Mouse (Mus musculus): Measurements from ENCODE around the gene Elf4. TPM values are rescaled to one million over a fixed set of nuclear protein-coding genes. Genes with fewer than 3 reads are reported as not detected.

Elf4 gene
- polyA plus RNA-seq, 1 experiment from 2014 or later = 2.7 TPM

DNA sequence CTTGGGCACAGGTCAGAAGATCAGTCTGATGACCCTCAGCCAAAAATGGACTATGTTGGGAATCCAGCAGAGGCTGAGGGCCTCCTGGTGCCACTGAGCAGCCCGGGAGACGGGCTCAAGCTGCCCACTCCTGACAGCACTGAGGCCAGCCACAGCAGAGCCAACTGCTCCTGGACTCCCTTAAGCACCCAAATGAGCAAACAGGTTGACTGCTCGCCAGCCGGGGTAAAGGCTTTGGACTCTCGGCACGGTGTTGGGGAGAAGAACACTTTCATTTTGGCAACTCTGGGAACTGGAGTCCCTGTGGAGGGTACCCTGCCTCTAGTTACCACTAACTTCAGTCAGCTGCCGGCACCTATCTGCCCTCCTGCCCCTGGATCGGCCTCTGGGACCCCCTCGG is 95.1 kb downstream of the Elf4 start:
- no peak for ATAC-seq (ENCODE audit: insufficient number of reproducible peaks, insufficient read depth, low FRiP score, low TSS enrichment, low read depth)
- no peak overlapping the region for H3K27ac ChIP-seq
- no peaks in the 10 kb centered on the region for H3K27me3 ChIP-seq
- no peak overlapping the region for H3K4me2 ChIP-seq
- 91% methylated on average over 9 of the region's 9 CpGs for WGBS
- no peaks in the 10 kb centered on the region for H3K9me3 ChIP-seq
- no peak overlapping the region for H3K9ac ChIP-seq (replicated peaks)
- H3K4me1 ChIP-seq (replicated peaks) = 0 out of 2 replicates have a peak, but pooled peaks cover 7% of the 10 kb centered on the region
- H3K4me3 ChIP-seq (replicated peaks) = no peak overlapping the region
- peaks cover 45% of the 10 kb centered on the region for H3K36me3 ChIP-seq

DNA sequence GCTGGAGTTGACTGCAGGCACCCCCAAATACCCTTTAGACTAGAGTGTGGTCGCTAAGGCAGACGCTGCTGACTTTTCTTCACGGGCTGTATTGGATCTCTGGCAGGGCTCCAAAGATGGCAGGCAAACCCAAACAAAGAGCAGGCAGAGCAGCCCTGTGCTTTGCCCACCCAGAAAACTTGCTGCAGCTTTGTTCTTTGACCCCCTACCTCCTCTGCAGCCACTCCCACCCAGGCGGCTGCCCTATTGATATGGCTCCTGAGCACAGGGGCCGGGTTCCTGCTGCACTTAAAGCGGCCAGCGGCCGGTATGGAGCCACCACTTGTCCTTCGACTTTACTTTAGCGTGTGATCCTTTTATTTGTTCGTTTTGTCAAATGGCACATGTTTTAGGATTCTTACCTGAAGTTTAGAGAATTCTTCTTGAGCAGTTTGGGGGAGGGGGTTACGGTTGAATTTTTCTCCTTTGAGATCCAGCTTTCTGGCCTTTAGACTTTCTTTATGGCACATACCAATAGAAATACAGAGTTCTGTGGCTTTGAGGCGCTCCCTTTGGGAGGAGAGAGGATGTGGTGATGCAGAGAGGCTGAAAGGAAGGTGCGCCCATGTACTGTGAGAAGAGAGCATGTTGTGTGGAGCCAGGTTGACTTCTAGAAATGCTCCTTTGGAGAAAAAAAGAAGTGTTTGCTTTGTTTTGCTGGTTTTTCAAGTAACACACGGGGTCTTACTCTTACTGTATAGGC is 96.9 kb downstream of the Elf4 start:
- no peak overlapping the region for H3K4me3 ChIP-seq (replicated peaks)
- H3K27me3 ChIP-seq = no peaks in the 10 kb centered on the region
- WGBS = 42% methylated on average over 15 of the region's 15 CpGs
- 0 out of 2 replicates have a peak, but pooled peaks cover 7% of the 10 kb centered on the region for H3K4me1 ChIP-seq (replicated peaks)
- H3K9me3 ChIP-seq = no peaks in the 10 kb centered on the region
- no peak for ATAC-seq (ENCODE audit: insufficient number of reproducible peaks, insufficient read depth, low FRiP score, low TSS enrichment, low read depth)
- H3K36me3 ChIP-seq = peaks cover 36% of the 10 kb centered on the region
- no peak overlapping the region for H3K4me2 ChIP-seq
- H3K9ac ChIP-seq (replicated peaks) = no peak overlapping the region
- no peak overlapping the region; the same call in 1 of the 2 replicates for H3K27ac ChIP-seq

Other genes with a start within 250 kb of the Elf4 start
- 23.2 and 23.7 TPM in 2 replicates for gene Utp14a, start 206.3 kb downstream of the Elf4 start, polyA plus RNA-seq (2016; fragmentation: Nextera tagmentation; extraction: Ambion mirVana)
- gene Bcorl1, start 121.8 kb downstream of the Elf4 start, polyA plus RNA-seq (2016; fragmentation: Nextera tagmentation; extraction: Ambion mirVana) = 5.0 and 5.3 TPM in 2 replicates
- gene Aifm1, start 50.4 kb upstream of the Elf4 start, polyA plus RNA-seq (2016; fragmentation: Nextera tagmentation; extraction: Ambion mirVana) = 80.1 and 80.3 TPM in 2 replicates
- 7.0 and 7.2 TPM in 2 replicates for gene Rab33a, start 56.2 kb upstream of the Elf4 start, polyA plus RNA-seq (2016; fragmentation: Nextera tagmentation; extraction: Ambion mirVana)
- gene Zfp280c, start 131.4 kb upstream of the Elf4 start, polyA plus RNA-seq (2016; fragmentation: Nextera tagmentation; extraction: Ambion mirVana) = 19.6 and 19.7 TPM in 2 replicates
- gene Slc25a14, start 160.3 kb upstream of the Elf4 start, polyA plus RNA-seq (2016; fragmentation: Nextera tagmentation; extraction: Ambion mirVana) = 16.6 and 20.1 TPM in 2 replicates
- gene Gpr119, start 211.3 kb upstream of the Elf4 start, polyA plus RNA-seq (2016; fragmentation: Nextera tagmentation; extraction: Ambion mirVana) = not detected in 2 replicates
- gene Rbmx2, start 231.9 kb upstream of the Elf4 start, polyA plus RNA-seq (2016; fragmentation: Nextera tagmentation; extraction: Ambion mirVana) = 22.4 and 25.4 TPM in 2 replicates

All from limb, embryonic 12.5 days (tissue).